Mouse (Mus musculus) embryonic stem cell, embryonic (primary cell): ENCODE measurements around the gene Cabin1.

Experiments used
- CTCF ChIA-PET, 4 experiments: fragments of 300-600 bp in 2 of 4; fragments of 350-600 bp in 2 of 4; sonication (Branson Sonifier 250); formaldehyde crosslinking; loops; one replicate each; lab custom pipeline; 2022; ENCODE audit warnings: inconsistent platforms in 2 of 4; lab: Charles Lee
- POLR2A ChIA-PET, 4 experiments: fragments of 300-600 bp in 2 of 4; fragments of 350-600 bp in 2 of 4; sonication (Branson Sonifier 250); formaldehyde crosslinking; loops; one replicate each; lab custom pipeline; 2022; ENCODE audit warnings: antibody characterized with exemption in 4 of 4, inconsistent platforms in 1 of 4; lab: Charles Lee

Gene Cabin1

DNA sequence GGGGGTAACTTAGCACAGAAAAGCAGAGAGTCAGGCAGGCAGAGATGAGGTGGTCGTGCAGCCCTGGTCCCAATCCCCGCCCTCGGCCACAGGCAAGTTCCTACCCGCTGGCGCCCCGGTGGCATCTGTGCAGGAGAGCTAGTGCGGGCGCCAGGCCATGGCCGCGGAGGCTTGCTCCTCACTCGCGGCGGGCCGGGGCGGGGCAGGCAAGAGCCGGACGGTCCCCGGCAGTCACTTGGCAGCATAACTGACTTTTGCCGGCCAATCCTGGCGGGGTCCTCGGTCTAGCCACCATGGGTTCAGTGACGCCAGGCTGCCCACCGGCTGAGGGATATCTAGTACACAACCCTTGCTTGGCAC lies 96.2 kb downstream of the Cabin1 start:
- CTCF ChIA-PET = interaction anchor here in 3 of 4 experiments (1.2 to 2.8 kb wide), 4 partner anchors 32 to 47 kb away, joined by 4 to 21 read pairs (median 4); no protein-coding TSS in a partner anchor
- POLR2A ChIA-PET = interaction anchor here in 3 of 4 experiments (0.8 to 4.3 kb wide), 23 partner anchors 9 to 167 kb away, joined by 3 to 47 read pairs (median 4); partner anchors contain the start of genes Ddt (in 2 of the 3), Susd2 (in 2 of the 3) and Cabin1 (in 1 of the 3)

DNA sequence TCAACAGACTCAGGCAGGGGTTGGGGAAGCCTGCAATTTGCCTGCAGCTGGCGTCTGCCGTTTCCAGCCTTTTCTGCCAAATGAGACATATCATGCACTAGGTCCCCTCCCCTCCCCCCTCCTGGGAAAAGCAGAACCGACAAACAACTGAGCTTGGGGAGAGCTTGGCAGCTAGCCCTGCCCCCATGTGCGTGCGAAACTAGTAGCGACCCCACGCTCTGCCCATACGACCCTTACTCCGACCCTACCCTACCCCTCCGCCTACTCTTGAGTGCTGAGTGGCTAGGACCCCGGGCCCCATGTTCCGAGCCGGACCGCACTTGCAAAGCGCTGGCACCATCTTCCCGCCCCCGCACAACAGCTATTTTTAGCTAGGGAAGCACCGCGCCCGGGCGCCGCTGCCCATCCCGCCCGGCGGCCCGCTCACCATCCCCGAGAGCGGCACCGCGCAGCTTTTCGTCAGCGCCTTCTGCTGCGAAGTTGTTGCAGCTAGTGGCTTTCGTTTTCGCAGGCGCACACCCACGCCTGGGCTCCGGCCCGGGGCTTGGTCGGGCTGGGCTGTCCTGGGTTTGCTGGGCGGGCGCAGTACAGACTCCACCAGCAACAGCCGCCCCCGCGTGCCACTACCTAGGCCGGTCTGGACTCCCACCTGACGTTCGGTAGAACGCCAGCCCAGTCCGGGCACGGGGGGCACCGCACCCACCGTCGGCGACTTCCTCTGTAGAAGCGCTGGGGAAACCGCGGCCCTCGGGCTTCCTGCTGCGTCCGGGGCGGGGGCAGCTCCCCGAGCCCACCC lies 96.8 kb downstream of the Cabin1 start:
- POLR2A ChIA-PET = interaction anchor here in 3 of 4 experiments (0.7 to 4.3 kb wide), 31 partner anchors 8 to 191 kb away, joined by 3 to 47 read pairs (median 4); partner anchors contain the start of genes Ddt (in 2 of the 3), Susd2 (in 2 of the 3) and Cabin1 (in 1 of the 3)

DNA sequence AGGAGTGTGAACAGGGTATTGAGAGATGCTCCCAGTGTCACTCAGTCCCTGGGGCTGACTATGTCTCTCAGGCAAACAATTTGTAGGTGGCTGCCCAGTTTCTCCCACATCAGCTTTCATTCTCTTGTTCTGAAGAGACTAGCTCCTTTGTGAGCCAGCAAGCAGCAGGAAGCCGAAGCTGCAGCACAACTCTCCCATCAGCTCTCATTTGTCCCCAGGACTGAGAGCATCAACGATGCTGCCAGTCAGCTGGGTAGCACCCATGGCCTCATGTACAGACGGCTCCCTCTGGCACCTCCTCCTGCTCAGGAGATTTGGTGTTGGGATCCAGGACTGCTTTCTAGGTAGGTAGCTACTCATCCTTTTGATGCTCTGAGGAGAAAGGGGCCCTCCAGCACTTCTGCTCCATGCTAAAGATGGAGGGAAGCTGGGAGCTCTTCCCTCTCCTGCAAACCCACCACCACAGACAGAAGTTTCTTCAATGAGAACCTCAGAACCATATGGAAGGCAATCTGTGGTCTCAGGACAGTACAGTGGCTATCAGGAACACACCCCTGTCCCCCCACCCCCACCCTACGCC lies 97.6 kb downstream of the Cabin1 start:
- CTCF ChIA-PET = interaction anchor here in 3 of 4 experiments (0.5 to 2.8 kb wide), 7 partner anchors 29 to 667 kb away, joined by 3 to 21 read pairs (median 4); no protein-coding TSS in a partner anchor
- POLR2A ChIA-PET = interaction anchor here in 3 of 4 experiments (0.7 to 4.3 kb wide), 25 partner anchors 9 to 215 kb away, joined by 3 to 47 read pairs (median 4); partner anchors contain the start of genes Susd2 (in 2 of the 3), Cabin1 (in 1 of the 3) and Ddt (in 1 of the 3)

More for the DNA sequence above, 96.8 kb downstream of the Cabin1 start:
- CTCF ChIA-PET = interaction anchor here (0.6 to 2.8 kb wide), 9 partner anchors 30 to 510 kb away, joined by 3 to 21 read pairs (median 4); no protein-coding TSS in a partner anchor

DNA sequence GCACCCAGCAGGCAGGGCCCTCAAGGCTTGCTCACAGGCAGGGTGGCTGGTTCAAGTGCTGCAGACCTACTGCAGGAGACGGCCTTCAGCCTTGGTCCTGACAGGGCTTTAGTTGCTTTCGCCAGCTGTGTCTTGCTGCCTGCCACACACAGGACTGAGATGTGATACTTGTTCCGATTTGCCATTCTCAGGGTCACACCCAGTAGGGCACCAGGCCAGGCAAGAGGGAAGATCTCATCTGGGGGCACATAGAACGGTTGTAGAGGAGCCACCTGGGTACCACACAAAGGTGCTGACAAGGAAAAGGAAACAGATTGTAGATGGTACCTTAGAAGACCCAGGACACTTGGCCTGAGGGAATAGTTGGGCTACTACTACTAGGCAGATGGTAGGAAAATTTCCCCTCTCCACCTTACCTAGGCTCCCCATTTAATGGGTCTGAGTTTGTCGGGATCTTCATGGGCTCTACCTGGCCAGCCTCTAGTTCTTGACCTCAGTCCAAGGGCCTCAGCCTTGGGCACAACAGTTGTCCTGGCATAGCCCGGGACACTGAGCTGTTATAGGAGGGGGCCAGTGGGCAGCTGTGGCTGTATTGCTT lies 99.4 kb downstream of the Cabin1 start:
- CTCF ChIA-PET = no interaction called here

DNA sequence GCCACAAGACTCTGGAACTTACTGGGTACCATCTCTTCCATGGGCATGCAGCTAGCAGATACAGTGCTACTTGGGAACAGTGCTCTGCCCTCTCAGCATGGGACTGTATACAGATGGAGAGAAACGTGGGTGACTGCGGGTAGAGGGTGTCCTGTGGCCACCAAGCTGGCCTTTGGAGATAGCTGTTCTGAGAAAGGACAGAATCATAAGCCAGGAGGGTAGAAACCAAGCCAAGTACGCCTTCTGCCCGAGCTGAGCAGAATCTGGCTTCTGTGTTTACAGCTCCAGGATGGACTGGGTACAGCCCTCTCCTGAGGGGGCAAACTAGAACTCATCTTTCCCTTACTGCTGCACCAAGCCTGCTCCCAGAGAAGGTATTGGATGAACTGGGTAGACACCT lies 101.6 kb downstream of the Cabin1 start:
- ChIA-PET CTCF (no interaction called here), POLR2A (interaction anchor here in 2 of 4 experiments (1.1 to 5.7 kb wide), 5 partner anchors 9 to 27 kb away, joined by 3 to 42 read pairs (median 13); partner anchors contain the start of gene Susd2 (in 1 of the 2))

More for the DNA sequence above, 99.4 kb downstream of the Cabin1 start:
- POLR2A ChIA-PET = interaction anchor here in 3 of 4 experiments (0.6 to 4.3 kb wide), 5 partner anchors 15 to 169 kb away, joined by 3 to 47 read pairs (median 3); no protein-coding TSS in a partner anchor

DNA sequence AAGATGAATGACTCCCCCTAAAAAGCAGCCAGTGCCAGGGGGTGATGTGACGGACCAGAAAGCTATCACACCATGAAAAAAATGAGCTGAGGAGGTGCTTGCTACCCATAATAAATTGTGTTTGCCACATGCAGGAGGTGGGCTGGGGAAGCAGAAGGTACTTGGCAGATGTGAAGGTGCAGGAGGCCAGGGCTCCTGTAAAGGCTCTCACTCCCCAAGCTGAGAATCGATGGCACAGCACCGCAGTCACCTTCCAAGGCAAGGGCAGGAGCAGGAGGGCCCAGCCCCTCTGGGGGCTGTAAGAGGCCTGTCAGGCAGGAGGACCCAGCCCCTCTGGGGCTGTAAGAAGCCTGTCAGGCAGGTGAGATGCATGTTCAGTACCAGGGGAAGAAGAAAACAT lies 102.3 kb downstream of the Cabin1 start:
- POLR2A ChIA-PET = interaction anchor here in 3 of 4 experiments (0.7 to 5.7 kb wide), 8 partner anchors 8 to 26 kb away, joined by 3 to 42 read pairs (median 4); partner anchors contain the start of gene Susd2 (in 1 of the 3)
- CTCF ChIA-PET = interaction anchor here in 1 of 4 experiments (1.0 kb wide), 1 partner anchor 76 kb away, joined by 3 read pairs; no protein-coding TSS in a partner anchor

DNA sequence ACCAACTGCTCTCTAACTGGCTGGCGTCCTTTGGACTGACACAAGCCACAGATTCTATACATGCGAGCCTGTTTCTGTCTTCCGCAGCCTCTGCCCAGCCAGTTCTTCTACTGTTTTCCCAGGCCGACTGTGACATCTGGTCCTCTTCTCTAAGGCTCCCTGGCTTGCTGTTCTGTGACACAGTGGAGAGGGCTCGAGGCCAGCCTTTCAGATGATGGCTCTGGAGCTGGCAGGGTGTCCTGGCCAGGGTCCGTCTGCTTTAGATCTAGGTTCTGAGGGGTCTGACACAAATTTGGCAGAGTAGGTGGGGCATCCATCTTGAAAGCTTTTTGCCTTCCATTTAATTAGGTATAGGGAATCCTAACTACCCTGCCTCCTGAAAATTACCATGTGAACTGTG lies 102.8 kb downstream of the Cabin1 start:
- ChIA-PET CTCF (interaction anchor here in 1 of 4 experiments (1.0 kb wide), 1 partner anchor 75 kb away, joined by 3 read pairs; no protein-coding TSS in a partner anchor), POLR2A (interaction anchor here (0.6 to 5.7 kb wide), 6 partner anchors 12 to 198 kb away, joined by 3 to 42 read pairs (median 4); no protein-coding TSS in a partner anchor)

DNA sequence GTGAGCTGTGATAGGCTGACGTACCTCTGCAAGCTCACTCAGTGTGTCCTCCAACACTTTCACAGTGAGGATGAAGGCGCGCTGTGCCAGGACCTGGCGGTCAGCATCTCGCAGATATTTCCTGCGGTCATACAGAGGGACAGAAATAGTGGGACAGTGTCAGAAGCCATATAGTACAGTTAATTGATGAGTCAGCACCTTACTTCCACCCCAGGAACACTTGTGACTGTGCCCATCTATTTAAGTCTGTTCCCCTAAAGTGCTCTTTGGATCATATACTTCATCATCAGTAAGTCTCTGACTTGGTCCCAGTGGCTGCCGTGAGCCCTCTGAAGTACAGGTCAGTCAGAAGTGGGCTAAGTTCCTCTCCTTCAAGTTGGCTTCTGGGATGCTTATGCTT lies 106.4 kb downstream of the Cabin1 start:
- ChIA-PET POLR2A (interaction anchor here in 2 of 4 experiments (1.0 to 1.7 kb wide), 5 partner anchors 9 to 15 kb away, joined by 3 to 5 read pairs (median 4); partner anchors contain the start of gene Susd2 (in 1 of the 2)), CTCF (no interaction called here)

DNA sequence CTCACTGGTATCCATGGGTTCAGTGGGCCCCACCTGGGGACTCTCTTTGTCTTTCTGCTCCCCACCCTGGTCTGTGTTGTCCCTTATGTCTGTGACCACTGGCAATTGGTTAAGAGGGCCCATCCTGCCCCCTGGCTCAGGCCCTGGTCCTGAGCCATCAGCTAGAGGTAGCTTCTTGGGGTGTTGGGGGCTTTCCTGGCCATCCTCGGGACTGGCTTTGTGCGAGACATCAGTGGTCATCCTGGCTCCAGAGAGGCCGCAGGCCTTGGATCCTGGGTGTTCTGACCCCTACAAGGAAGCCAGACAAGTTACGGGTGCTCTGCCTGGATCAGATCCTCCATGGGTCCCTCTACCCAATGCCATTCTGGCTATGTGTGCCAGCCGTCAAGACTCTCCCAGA lies 107.0 kb downstream of the Cabin1 start:
- POLR2A ChIA-PET = interaction anchor here in 2 of 4 experiments (1.0 to 1.7 kb wide), 5 partner anchors 9 to 14 kb away, joined by 3 to 5 read pairs (median 4); partner anchors contain the start of gene Susd2 (in 1 of the 2)

DNA sequence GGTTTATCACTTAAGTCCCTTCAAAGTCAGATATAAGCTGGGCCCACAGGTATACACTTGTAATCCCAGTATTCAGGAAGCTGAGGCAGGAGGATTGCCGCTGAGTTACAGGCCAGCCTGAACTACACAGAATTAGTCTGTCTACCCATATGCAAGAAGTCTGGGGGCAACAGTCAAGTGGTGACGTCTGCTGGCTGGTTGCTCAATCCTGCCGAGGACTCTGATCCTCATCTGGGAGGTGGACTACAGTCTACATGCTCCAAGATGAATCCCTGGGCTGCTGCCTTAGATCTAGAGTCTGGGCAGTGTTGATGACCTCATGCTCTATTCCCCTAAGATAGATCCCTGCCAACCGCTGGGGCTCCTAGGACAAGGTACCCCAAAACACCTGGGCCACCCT lies 110.1 kb downstream of the Cabin1 start:
- ChIA-PET POLR2A (interaction anchor here in 3 of 4 experiments (0.5 to 2.6 kb wide), 7 partner anchors 9 to 111 kb away, joined by 4 to 12 read pairs (median 6); partner anchors contain the start of gene Susd2 (in 1 of the 3)), CTCF (interaction anchor here in 2 of 4 experiments (1.6 to 2.1 kb wide), 3 partner anchors 18 to 68 kb away, joined by 4 to 7 read pairs (median 6); no protein-coding TSS in a partner anchor)

More for the DNA sequence above, 107.0 kb downstream of the Cabin1 start:
- CTCF ChIA-PET = no interaction called here

DNA sequence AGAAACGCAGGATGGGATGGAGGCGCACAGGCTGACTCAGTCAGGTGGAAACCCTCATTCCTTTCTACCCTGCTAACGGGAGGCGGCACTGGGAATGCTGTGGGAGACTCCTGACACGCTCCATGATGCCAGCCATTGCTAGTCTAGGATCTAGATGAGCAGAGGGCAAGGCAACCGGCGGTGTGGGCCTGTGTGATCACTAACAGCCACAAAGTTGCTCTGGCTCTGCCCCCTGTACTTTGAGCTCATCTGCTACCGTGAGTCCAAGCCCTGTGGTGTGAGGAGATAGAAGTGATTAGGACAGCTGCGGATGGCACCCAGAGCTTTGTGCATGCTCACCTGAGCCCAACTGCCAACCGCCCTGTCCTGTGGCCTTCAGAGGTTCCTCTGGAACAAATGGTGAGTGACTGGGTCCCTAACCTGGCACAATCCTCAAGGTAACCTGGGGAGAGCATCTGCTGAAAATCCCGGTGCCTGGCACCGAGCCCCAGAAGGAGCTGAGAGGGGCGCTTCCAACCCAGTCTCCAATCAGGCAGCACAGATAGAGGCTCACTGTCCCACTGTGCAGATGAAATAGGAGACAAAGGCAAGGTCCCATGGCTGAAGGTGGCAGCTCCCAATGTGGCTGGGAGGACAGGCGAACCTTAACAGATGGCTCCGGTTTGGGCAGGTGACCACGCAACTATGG lies 112.6 kb downstream of the Cabin1 start:
- CTCF ChIA-PET = interaction anchor here in 3 of 4 experiments (0.5 to 4.0 kb wide), 7 partner anchors 16 to 299 kb away, joined by 3 to 27 read pairs (median 3); no protein-coding TSS in a partner anchor
- POLR2A ChIA-PET = interaction anchor here in 3 of 4 experiments (0.6 to 7.5 kb wide), 26 partner anchors 8 to 390 kb away, joined by 3 to 156 read pairs (median 6); partner anchors contain the start of genes Chchd10 (in 1 of the 3), Gstt2 (in 1 of the 3), Mif (in 1 of the 3) and Susd2 (in 1 of the 3)

DNA sequence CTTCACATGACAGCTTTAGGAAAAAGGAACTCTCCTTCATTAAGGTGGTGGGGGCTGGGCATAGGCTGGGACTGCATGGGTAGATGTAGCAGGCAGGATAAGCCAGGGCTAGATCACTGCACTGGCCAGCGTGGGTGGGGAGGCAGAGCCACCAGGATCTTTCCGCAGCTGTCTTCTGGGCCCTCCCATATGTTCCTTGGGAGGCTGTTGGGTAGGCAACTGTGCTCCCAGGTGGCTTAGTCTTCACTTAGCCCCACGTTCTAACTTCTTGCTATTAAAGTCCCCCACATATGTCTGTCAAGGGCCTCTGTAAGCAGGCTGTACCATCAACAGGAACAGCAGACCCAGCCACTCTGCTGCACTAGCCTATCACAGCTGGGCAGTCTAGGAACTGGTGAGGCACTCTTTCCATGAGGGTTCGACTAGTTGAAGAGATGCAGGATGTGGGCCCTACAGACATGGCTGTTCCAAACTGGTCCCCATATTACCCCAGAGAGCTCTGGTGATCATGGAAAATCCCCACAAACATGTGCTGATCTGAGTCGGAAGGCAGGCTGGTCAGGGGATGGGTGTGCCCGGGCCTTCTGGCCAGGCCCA lies 113.7 kb downstream of the Cabin1 start:
- CTCF ChIA-PET = interaction anchor here in 3 of 4 experiments (0.5 to 4.0 kb wide), 9 partner anchors 8 to 233 kb away, joined by 3 to 27 read pairs (median 4); partner anchors contain the start of gene Ddt (in 1 of the 3)
- POLR2A ChIA-PET = interaction anchor here (0.5 to 7.5 kb wide), 53 partner anchors 9 to 1935 kb away, joined by 3 to 156 read pairs (median 6); partner anchors contain the start of genes Ddt (in 2 of the 4), Cabin1 (in 1 of the 4), Gstt2 (in 1 of the 4) and Mif (in 1 of the 4)

DNA sequence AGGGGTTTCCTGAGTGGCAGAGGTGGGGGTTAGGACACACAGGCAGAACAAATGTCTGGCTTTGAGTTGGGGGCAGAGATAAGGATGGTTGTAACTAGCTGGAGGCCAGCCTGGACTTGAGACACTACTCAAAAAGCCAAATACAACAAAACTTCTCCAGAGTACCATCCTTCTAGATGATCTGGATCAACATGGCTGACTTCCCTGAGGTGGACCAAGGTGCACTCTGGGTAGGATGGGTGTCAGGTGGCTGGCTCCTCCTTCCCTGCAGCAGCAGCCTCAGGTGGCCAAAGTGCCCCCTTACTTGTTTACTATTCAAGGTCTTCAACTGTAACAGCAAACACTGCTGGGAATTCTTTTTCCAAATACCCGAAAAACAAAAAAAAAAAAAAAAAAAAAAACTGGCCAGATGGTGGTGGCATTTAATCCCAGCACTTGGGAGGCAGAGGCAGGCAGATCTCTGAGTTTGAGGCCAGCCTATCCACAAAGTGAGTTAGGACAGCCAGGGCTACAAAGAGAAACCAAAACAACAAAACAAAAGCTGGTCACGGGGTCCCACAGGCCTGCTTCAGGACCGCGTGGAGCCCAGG lies 114.6 kb downstream of the Cabin1 start:
- ChIA-PET POLR2A (interaction anchor here (0.5 to 7.5 kb wide), 71 partner anchors 9 to 1936 kb away, joined by 3 to 156 read pairs (median 4); partner anchors contain the start of genes Ddt (in 2 of the 4), Mif (in 2 of the 4) and Cabin1 (in 1 of the 4)), CTCF (interaction anchor here in 3 of 4 experiments (0.6 to 4.0 kb wide), 9 partner anchors 9 to 598 kb away, joined by 3 to 27 read pairs (median 4); partner anchors contain the start of gene Ddt (in 1 of the 3))

DNA sequence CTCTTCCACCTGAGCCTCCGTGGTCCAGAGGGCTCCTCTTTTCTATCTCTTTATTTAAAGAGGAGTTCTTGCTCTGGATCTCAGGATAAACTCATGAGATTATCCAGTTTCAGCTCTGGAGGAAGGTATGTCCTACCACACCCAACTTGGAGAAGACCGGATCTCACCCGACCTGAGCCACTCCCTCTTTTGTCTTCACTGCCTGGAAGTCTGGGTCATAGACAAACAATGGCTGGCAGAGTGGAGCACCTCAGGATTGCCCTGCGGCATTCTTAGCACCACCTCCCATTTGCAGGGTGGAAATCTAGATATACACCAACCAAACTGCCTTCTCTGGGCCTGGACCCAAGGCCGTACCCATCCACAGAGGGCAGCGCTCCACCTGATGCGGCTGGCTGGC lies 115.1 kb downstream of the Cabin1 start:
- ChIA-PET POLR2A (interaction anchor here (0.5 to 7.5 kb wide), 53 partner anchors 8 to 592 kb away, joined by 3 to 156 read pairs (median 4); partner anchors contain the start of genes Ddt (in 2 of the 4), Mif (in 2 of the 4), Cabin1 (in 1 of the 4) and Gm867 (in 1 of the 4)), CTCF (interaction anchor here in 3 of 4 experiments (0.6 to 4.0 kb wide), 6 partner anchors 13 to 599 kb away, joined by 3 to 27 read pairs (median 5); no protein-coding TSS in a partner anchor)

DNA sequence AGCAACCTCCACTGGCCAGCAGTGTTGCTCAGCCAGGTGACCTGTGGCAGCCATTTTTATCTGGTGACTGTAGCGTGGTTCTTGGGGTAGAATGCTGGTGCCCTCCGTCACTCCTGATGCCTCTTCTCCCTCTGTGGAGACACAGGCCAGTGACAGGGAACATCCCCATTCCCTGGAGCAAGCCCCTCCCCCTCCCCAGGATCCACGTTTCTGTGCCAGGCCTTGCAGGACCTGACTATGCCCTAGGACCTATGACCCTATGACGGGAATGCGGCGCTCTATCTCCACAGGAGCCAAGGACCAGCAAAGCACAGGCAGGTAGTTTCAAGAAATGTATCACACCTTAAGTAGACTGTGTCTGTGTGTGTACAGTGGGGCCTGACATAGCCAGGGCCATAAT lies 116.0 kb downstream of the Cabin1 start:
- ChIA-PET CTCF (interaction anchor here (0.6 to 2.7 kb wide), 9 partner anchors 12 to 235 kb away, joined by 3 to 10 read pairs (median 5); no protein-coding TSS in a partner anchor), POLR2A (interaction anchor here (0.6 to 7.5 kb wide), 43 partner anchors 7 to 592 kb away, joined by 3 to 156 read pairs (median 4); partner anchors contain the start of genes Ddt (in 2 of the 4), Cabin1 (in 1 of the 4), Gm20441 (in 1 of the 4) and Gm867 (in 1 of the 4))
